Mouse (Mus musculus) kidney, embryonic 14.5 days (tissue): ENCODE data around the gene Map1lc3a. TPM values are rescaled to one million over a fixed set of nuclear protein-coding genes. Genes with fewer than 3 reads are reported as not detected.

Source experiments
- polyA plus RNA-seq: library from polyadenylated mRNA; unstranded; fragments of >200 nt; fragmentation: Nextera tagmentation; extraction: Ambion mirVana; gene quantifications from 2 replicates; pipeline ENCODE4 v1.2.1, GENCODE M21; 2014

The Map1lc3a gene
- polyA plus RNA-seq, 1 experiment from 2014 or later = 136 TPM

Other genes with a start within 250 kb of the Map1lc3a start
- gene Ahcy, start 201.8 kb upstream of the Map1lc3a start, polyA plus RNA-seq = 76.9 and 99.8 TPM in 2 replicates
- gene Itch, start 142.8 kb upstream of the Map1lc3a start, polyA plus RNA-seq = 43.8 and 63.6 TPM in 2 replicates
- gene Dynlrb1, start 39.8 kb upstream of the Map1lc3a start, polyA plus RNA-seq = 431 and 544 TPM in 2 replicates
- 66.8 and 73.3 TPM in 2 replicates for gene Pigu, start 81.1 kb downstream of the Map1lc3a start, polyA plus RNA-seq
- 12.7 and 17.5 TPM in 2 replicates for gene Trp53inp2, start 104.8 kb downstream of the Map1lc3a start, polyA plus RNA-seq
- 25.5 and 30.0 TPM in 2 replicates for gene Ncoa6, start 197.6 kb downstream of the Map1lc3a start, polyA plus RNA-seq
- gene Acss2, start 241.7 kb downstream of the Map1lc3a start, polyA plus RNA-seq = 5.5 and 10.0 TPM in 2 replicates
- 1.1 and 1.9 TPM in 2 replicates for gene Ggt7, start 241.9 kb downstream of the Map1lc3a start, polyA plus RNA-seq